Mouse (Mus musculus) thymus, adult 2 months (tissue): ENCODE results near the gene 4930519G04Rik. TPM values are rescaled to one million over a fixed set of nuclear protein-coding genes. Genes with fewer than 3 reads are reported as not detected.

Experiments used
- DNase-seq: peaks from one replicate; pipeline ENCODE4 v3.0.0; 2021
- H3K27ac ChIP-seq: fragments of 200-500 bp; 2 replicates; pipeline ENCODE4 v1.5.1; 2012; ENCODE audit warnings: low read length, control low read depth; ENCODE audit not compliant: control insufficient read depth, insufficient read depth
- H3K27me3 ChIP-seq: fragments of 200-500 bp; 2 replicates; pipeline ENCODE4 v1.6.1; 2012; ENCODE audit warnings: mild to moderate bottlenecking, low read length, moderate library complexity, mixed read lengths; ENCODE audit not compliant: control insufficient read depth, insufficient read depth
- H3K36me3 ChIP-seq: fragments of 200-500 bp; 2 replicates; pipeline ENCODE4 v1.6.1; 2012; ENCODE audit warnings: mild to moderate bottlenecking, low read length, moderate library complexity; ENCODE audit not compliant: control insufficient read depth, insufficient read depth
- H3K4me1 ChIP-seq: fragments of 200-500 bp; replicated peaks from 2 replicates; pipeline ENCODE4 v1.6.1; 2012; ENCODE audit warnings: low read length; ENCODE audit not compliant: control insufficient read depth, insufficient read depth
- H3K4me3 ChIP-seq: fragments of 200-500 bp; 2 replicates; pipeline ENCODE4 v1.5.1; 2012; ENCODE audit warnings: mild to moderate bottlenecking, low read length, control low read depth, moderate library complexity; ENCODE audit not compliant: control insufficient read depth, insufficient read depth
- CTCF ChIP-seq: fragments of 200-500 bp; IDR thresholded peaks from 2 replicates; pipeline ENCODE4 v1.5.1; 2012; ENCODE audit warnings: mild to moderate bottlenecking, control low read depth, low read length, moderate library complexity, borderline replicate concordance; ENCODE audit not compliant: control insufficient read depth, poor library complexity, insufficient read depth; ENCODE audit errors: extremely low read depth
- POLR2A ChIP-seq: fragments of 200-500 bp; IDR thresholded peaks from 2 replicates; pipeline ENCODE4 v1.6.1; 2012; ENCODE audit warnings: mild to moderate bottlenecking, low read length, control low read depth, moderate library complexity; ENCODE audit not compliant: control insufficient read depth, poor library complexity, insufficient read depth; ENCODE audit errors: extremely low read depth
- WGBS: fragments of 180-500 bp; shearing (Covaris S2); methylation state at CpG from one replicate; pipeline ENCODE4 v1.1.7; 2018; 5-methylcytosine and 5-hydroxymethylcytosine counted together
- polyA plus RNA-seq: library from polyadenylated mRNA; depleted of rRNA; stranded (reverse); fragments of >200 nt; gene quantifications from 2 replicates; pipeline ENCODE4 v1.2.3, GENCODE M21; 2012

Gene 4930519G04Rik
- polyA plus RNA-seq, 1 experiment = not detected

- WGBS = 2% methylated on average over 7 of the region's 7 CpGs
- no peak for TF ChIP-seq POLR2A
- no peak for TF ChIP-seq CTCF
- H3K4me3 ChIP-seq = peak overlapping the region; percentile 39
Observed at GRCm38 (mm10) chr5:114897374-114897793, 43.9 kb downstream of the 4930519G04Rik start.

GRCm38 (mm10) chr5:114898857-114899256 is 45.4 kb downstream of the 4930519G04Rik start:
- TF ChIP-seq POLR2A (no peak), CTCF (no peak)
- H3K4me3 ChIP-seq = no peak overlapping the region
- 28% methylated on average over 7 of the region's 7 CpGs for WGBS
- no peaks in the 10 kb centered on the region for H3K36me3 ChIP-seq
- H3K27ac ChIP-seq = no peak overlapping the region
- peaks cover 11% of the 10 kb centered on the region for H3K4me1 ChIP-seq
- no peak for DNase-seq
- H3K27me3 ChIP-seq = no peaks in the 10 kb centered on the region

More at GRCm38 (mm10) chr5:114897374-114897793, 43.9 kb downstream of the 4930519G04Rik start:
- Histone ChIP-seq H3K4me1 (peaks cover 11% of the 10 kb centered on the region), H3K27me3 (no peaks in the 10 kb centered on the region), H3K36me3 (no peaks in the 10 kb centered on the region), H3K27ac (peak overlapping the region; percentile 60)
- no peak for DNase-seq

GRCm38 (mm10) chr5:114902413-114902812 is 48.9 kb downstream of the 4930519G04Rik start:
- Histone ChIP-seq H3K27ac (no peak overlapping the region; the same call in 1 of the 2 replicates), H3K4me1 (peaks cover 3% of the 10 kb centered on the region), H3K36me3 (no peaks in the 10 kb centered on the region), H3K4me3 (no peak overlapping the region), H3K27me3 (no peaks in the 10 kb centered on the region)
- TF ChIP-seq CTCF = no peak
- TF ChIP-seq POLR2A = no peak
- WGBS = 63% methylated on average over 1 of the region's 1 CpGs
- peak; percentile 43 for DNase-seq

GRCm38 (mm10) chr5:114908598-114909305 is 55.3 kb downstream of the 4930519G04Rik start:
- H3K4me3 ChIP-seq = no peak overlapping the region
- DNase-seq = no peak
- no peaks in the 10 kb centered on the region for H3K36me3 ChIP-seq
- no peaks in the 10 kb centered on the region for H3K27me3 ChIP-seq
- no peaks in the 10 kb centered on the region for H3K4me1 ChIP-seq
- no peak for TF ChIP-seq POLR2A
- no peak for TF ChIP-seq CTCF
- no peak overlapping the region for H3K27ac ChIP-seq
- 93% methylated on average over 13 of the region's 13 CpGs for WGBS

GRCm38 (mm10) chr5:114913686-114914085 is 60.2 kb downstream of the 4930519G04Rik start:
- no peaks in the 10 kb centered on the region for H3K27me3 ChIP-seq
- WGBS = 90% methylated on average over 4 of the region's 4 CpGs
- H3K27ac ChIP-seq = no peak overlapping the region
- peaks cover 11% of the 10 kb centered on the region for H3K4me1 ChIP-seq
- no peak overlapping the region for H3K4me3 ChIP-seq
- no peak for DNase-seq
- TF ChIP-seq CTCF (no peak), POLR2A (no peak)
- no peaks in the 10 kb centered on the region for H3K36me3 ChIP-seq

- H3K27ac ChIP-seq = no peak overlapping the region
- H3K4me1 ChIP-seq = peaks cover 11% of the 10 kb centered on the region
- no peaks in the 10 kb centered on the region for H3K36me3 ChIP-seq
- no peak for DNase-seq
- no peaks in the 10 kb centered on the region for H3K27me3 ChIP-seq
- WGBS = 78% methylated on average over 8 of the region's 8 CpGs
- TF ChIP-seq CTCF = no peak
- no peak for TF ChIP-seq POLR2A
- no peak overlapping the region for H3K4me3 ChIP-seq
Observed at GRCm38 (mm10) chr5:114914855-114915254, 61.4 kb downstream of the 4930519G04Rik start.
